Mouse (Mus musculus) neural tube, embryonic 12.5 days (tissue): ENCODE measurements around the gene Cln3. TPM values are rescaled to one million over a fixed set of nuclear protein-coding genes. Genes with fewer than 3 reads are reported as not detected.

Experiments
- ATAC-seq: fragments of 200-750 bp; cut with Nextera tagmentation; 2 replicates; pipeline ENCODE4 v1.8.0; 2017; ENCODE audit warnings: low read depth, mild to moderate bottlenecking, moderate TSS enrichment, moderate library complexity; ENCODE audit not compliant: low FRiP score
- H3K27ac ChIP-seq: fragments of 300-500 bp; sonication (generic); 2 replicates; pipeline ENCODE4 v1.5.1; 2016
- H3K27me3 ChIP-seq: fragments of 300-500 bp; sonication (generic); replicated peaks from 2 replicates; pipeline ENCODE4 v1.6.1; 2016; ENCODE audit warnings: mild to moderate bottlenecking
- H3K36me3 ChIP-seq: fragments of 300-500 bp; sonication (generic); 2 replicates; pipeline ENCODE4 v1.6.1; 2016; ENCODE audit warnings: mild to moderate bottlenecking
- H3K4me1 ChIP-seq: fragments of 300-500 bp; sonication (generic); 2 replicates; pipeline ENCODE4 v1.6.1; 2016
- H3K4me2 ChIP-seq: fragments of 300-500 bp; sonication (generic); replicated peaks from 2 replicates; pipeline ENCODE4 v1.6.1; 2016; ENCODE audit warnings: mild to moderate bottlenecking
- H3K4me3 ChIP-seq: fragments of 300-500 bp; sonication (generic); 2 replicates; pipeline ENCODE4 v1.5.1; 2016
- H3K9ac ChIP-seq: fragments of 300-500 bp; sonication (generic); 2 replicates; pipeline ENCODE4 v1.6.1; 2016; ENCODE audit warnings: mild to moderate bottlenecking
- H3K9me3 ChIP-seq: fragments of 300-500 bp; sonication (generic); 2 replicates; pipeline ENCODE4 v1.6.1; 2016; ENCODE audit warnings: mild to moderate bottlenecking
- WGBS: fragments of 180-500 bp; shearing (Covaris S2); methylation state at CpG from one replicate; pipeline ENCODE4 v1.1.7; 2016; 5-methylcytosine and 5-hydroxymethylcytosine counted together
- polyA plus RNA-seq: library from polyadenylated mRNA; unstranded; fragments of >200 nt; fragmentation: Nextera tagmentation; extraction: Ambion mirVana; gene quantifications from 2 replicates; pipeline ENCODE4 v1.2.1, GENCODE M21; 2016

Cln3 gene
- polyA plus RNA-seq, 1 experiment from 2014 or later = 28.2 TPM

GRCm38 (mm10) chr7:126587779-126588178 is 2.2 kb upstream of the Cln3 start:
- Histone ChIP-seq H3K9me3 (no peaks in the 10 kb centered on the region), H3K36me3 (no peaks in the 10 kb centered on the region), H3K9ac (0 out of 2 replicates have a peak overlapping the region, but pooled peaks have one; percentile 13), H3K4me2 (peak overlapping the region; percentile 44), H3K27me3 (peaks cover 12% of the 10 kb centered on the region), H3K4me3 (no peak overlapping the region), H3K27ac (no peak overlapping the region), H3K4me1 (peaks cover 8% of the 10 kb centered on the region)
- 3% methylated on average over 16 of the region's 16 CpGs for WGBS
- ATAC-seq = no peak

GRCm38 (mm10) chr7:126586839-126587238 is 1.2 kb upstream of the Cln3 start:
- peaks cover 12% of the 10 kb centered on the region for H3K27me3 ChIP-seq
- no peak overlapping the region for H3K27ac ChIP-seq

DNA sequence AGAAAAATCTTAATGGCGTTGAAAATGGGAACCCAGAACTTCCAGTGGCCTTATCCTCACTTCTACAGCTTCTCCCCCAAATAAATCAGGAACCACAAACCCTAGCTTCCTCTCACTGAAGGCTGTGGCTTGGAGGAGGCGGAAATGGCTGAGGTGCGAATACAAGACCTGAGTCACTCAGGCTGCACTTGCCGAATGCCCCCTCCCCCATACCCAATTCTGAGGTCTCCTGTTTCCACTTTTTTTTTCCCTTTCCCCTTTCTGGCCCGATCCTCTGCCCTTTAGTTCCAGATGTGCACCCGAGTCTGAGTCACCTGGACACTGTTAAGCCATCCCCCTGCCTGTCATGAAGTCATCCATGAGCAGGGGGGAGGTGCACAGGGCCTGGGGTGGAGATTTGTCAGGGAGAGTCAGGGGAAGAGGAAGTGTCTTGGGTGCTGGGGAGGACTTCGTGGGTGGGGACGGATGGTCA is 1.1 kb downstream of the Cln3 start, which contains the start of gene Apobr:
TSS of gene Apobr (plus strand) at position 437 of the 472 bp plus-strand sequence.
- H3K36me3 ChIP-seq = no peaks in the 10 kb centered on the region
- H3K4me3 ChIP-seq = no peak within 1 kb of the TSS; the same call in 1 of the 2 replicates
- WGBS = 80% methylated on average over 8 of the region's 8 CpGs
- no peak within 1 kb of the TSS for H3K27ac ChIP-seq
- H3K9me3 ChIP-seq = no peaks in the 10 kb centered on the region
- peak within 1 kb of the TSS; percentile 83 for H3K4me2 ChIP-seq
- peaks cover 14% of the 10 kb centered on the region for H3K4me1 ChIP-seq
- no peak within 1 kb of the TSS for H3K9ac ChIP-seq
- peaks cover 12% of the 10 kb centered on the region; the same call in 1 of the 2 replicates for H3K27me3 ChIP-seq
- no peak for ATAC-seq

More at GRCm38 (mm10) chr7:126586839-126587238, 1.2 kb upstream of the Cln3 start:
- Histone ChIP-seq H3K4me1 (peaks cover 14% of the 10 kb centered on the region), H3K9me3 (no peaks in the 10 kb centered on the region), H3K36me3 (no peaks in the 10 kb centered on the region), H3K4me3 (no peak overlapping the region), H3K9ac (no peak overlapping the region), H3K4me2 (no peak overlapping the region)
- ATAC-seq = no peak
- WGBS = 71% methylated on average over 8 of the region's 8 CpGs

DNA sequence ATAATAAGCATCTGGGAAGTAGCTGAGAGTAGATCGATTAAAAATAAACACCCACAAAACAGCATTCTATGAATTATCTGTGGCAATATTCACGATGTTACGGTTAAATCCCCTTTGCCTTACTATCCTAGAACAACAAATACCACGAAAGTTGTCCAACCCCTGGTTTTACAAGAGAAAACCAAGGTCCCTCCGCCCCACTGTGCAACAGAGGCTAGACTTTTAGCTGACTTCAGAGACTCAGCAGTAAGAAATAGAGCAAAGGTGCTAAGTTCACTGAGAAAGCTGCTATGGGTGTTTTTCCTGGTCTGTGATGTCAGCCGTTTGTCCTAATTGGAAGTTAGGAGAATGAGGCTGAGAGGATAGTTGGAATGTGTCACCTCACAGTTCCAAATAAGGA is 1.9 kb downstream of the Cln3 start:
- peaks cover 14% of the 10 kb centered on the region for H3K4me1 ChIP-seq
- no peak overlapping the region for H3K9ac ChIP-seq
- no peak for ATAC-seq
- 56% methylated on average over 6 of the region's 6 CpGs for WGBS
- H3K9me3 ChIP-seq = no peaks in the 10 kb centered on the region
- peaks cover 9% of the 10 kb centered on the region; the same call in 1 of the 2 replicates for H3K27me3 ChIP-seq
- peak overlapping the region; percentile 52 for H3K4me3 ChIP-seq
- no peak overlapping the region for H3K27ac ChIP-seq
- H3K4me2 ChIP-seq = peak overlapping the region; percentile 83
- H3K36me3 ChIP-seq = no peaks in the 10 kb centered on the region; the same call in 1 of the 2 replicates

- Histone ChIP-seq H3K27me3 (peaks cover 9% of the 10 kb centered on the region; the same call in 1 of the 2 replicates), H3K4me2 (peak overlapping the region; percentile 83), H3K36me3 (no peaks in the 10 kb centered on the region; the same call in 1 of the 2 replicates), H3K9ac (peak overlapping the region; percentile 59), H3K27ac (no peak overlapping the region), H3K9me3 (no peaks in the 10 kb centered on the region), H3K4me3 (peak overlapping the region; percentile 52), H3K4me1 (peaks cover 14% of the 10 kb centered on the region)
- 1% methylated on average over 22 of the region's 22 CpGs for WGBS
- peak; percentile 85 for ATAC-seq
These were observed 2.3 kb downstream of the Cln3 start for GRCm38 (mm10) chr7:126583251-126583709.

DNA sequence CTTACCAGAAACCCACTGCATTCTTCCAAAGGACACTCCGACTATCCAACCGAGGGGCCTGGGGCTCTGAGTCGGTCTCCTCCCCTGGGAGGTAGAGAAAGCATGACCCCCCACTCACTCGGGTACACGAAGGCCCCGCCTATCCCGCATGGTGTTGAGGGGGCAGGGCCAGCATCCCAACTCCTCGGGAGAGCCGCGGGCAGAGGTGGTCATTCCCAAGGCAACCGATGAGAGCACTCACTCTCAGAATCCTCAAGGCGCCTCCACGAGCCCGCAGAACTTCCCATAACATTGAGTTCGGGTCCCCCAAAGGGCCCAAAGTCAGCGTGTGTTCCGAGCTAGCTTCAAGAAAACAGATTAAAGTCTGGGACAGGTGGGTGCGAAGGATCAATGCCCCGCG is 2.9 kb downstream of the Cln3 start:
- H3K36me3 ChIP-seq = no peaks in the 10 kb centered on the region; the same call in 1 of the 2 replicates
- peaks cover 9% of the 10 kb centered on the region for H3K4me1 ChIP-seq
- H3K9ac ChIP-seq = peak overlapping the region; percentile 59
- no peak overlapping the region for H3K27ac ChIP-seq
- peaks cover 9% of the 10 kb centered on the region; the same call in 1 of the 2 replicates for H3K27me3 ChIP-seq
- H3K4me2 ChIP-seq = peak overlapping the region; percentile 83
- no peaks in the 10 kb centered on the region for H3K9me3 ChIP-seq
- ATAC-seq = peak; percentile 69
- peak overlapping the region; percentile 52 for H3K4me3 ChIP-seq
- 1% methylated on average over 20 of the region's 20 CpGs for WGBS

GRCm38 (mm10) chr7:126581661-126582060 is 4.0 kb downstream of the Cln3 start:
- H3K4me1 ChIP-seq = peaks cover 6% of the 10 kb centered on the region; the same call in 1 of the 2 replicates
- H3K4me3 ChIP-seq = no peak overlapping the region
- no peak for ATAC-seq
- no peak overlapping the region for H3K4me2 ChIP-seq
- H3K9ac ChIP-seq = no peak overlapping the region
- H3K9me3 ChIP-seq = no peaks in the 10 kb centered on the region
- H3K27me3 ChIP-seq = peaks cover 9% of the 10 kb centered on the region; the same call in 1 of the 2 replicates
- H3K27ac ChIP-seq = no peak overlapping the region
- H3K36me3 ChIP-seq = no peaks in the 10 kb centered on the region; the same call in 1 of the 2 replicates
- WGBS = 94% methylated on average over 6 of the region's 6 CpGs

- no peak overlapping the region for H3K27ac ChIP-seq
- no peaks in the 10 kb centered on the region for H3K27me3 ChIP-seq
- H3K9ac ChIP-seq = no peak overlapping the region
- no peak overlapping the region for H3K4me3 ChIP-seq
- WGBS = 60% methylated on average over 8 of the region's 8 CpGs
- H3K9me3 ChIP-seq = no peaks in the 10 kb centered on the region
- no peak overlapping the region for H3K4me2 ChIP-seq
- no peak for ATAC-seq
- H3K36me3 ChIP-seq = peaks cover 10% of the 10 kb centered on the region; the same call in 1 of the 2 replicates
- H3K4me1 ChIP-seq = peaks cover 6% of the 10 kb centered on the region; the same call in 1 of the 2 replicates
These were observed 6.4 kb downstream of the Cln3 start for GRCm38 (mm10) chr7:126579172-126579571.

DNA sequence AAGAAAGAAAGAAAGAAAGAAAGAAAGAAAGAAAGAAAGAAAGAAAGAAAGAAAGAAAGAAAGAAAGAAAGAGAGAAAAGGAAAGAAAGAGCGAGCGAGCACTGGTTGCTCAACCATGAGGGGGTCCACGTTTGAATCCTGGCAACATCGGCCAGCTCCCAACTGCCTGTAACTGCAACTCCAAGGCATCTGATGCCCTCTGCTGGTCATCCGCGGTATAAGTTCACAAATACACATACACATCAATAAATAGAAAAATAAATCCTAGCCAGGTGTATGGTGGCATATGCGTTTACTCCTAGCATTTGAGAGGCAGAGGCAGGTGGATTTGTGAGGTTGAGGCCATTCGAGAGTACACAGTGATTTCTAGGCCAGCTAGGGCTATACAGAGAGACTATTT is 8.7 kb downstream of the Cln3 start:
- no peak overlapping the region for H3K4me3 ChIP-seq
- no peak overlapping the region for H3K4me2 ChIP-seq
- ATAC-seq = no peak
- no peaks in the 10 kb centered on the region for H3K9me3 ChIP-seq
- no peak overlapping the region for H3K27ac ChIP-seq
- no peak overlapping the region for H3K9ac ChIP-seq
- peaks cover 15% of the 10 kb centered on the region for H3K36me3 ChIP-seq
- no peaks in the 10 kb centered on the region for H3K4me1 ChIP-seq
- WGBS = 50% methylated on average over 8 of the region's 8 CpGs
- H3K27me3 ChIP-seq = no peaks in the 10 kb centered on the region

- Histone ChIP-seq H3K9me3 (no peaks in the 10 kb centered on the region), H3K27me3 (no peaks in the 10 kb centered on the region), H3K36me3 (peaks cover 32% of the 10 kb centered on the region), H3K9ac (peak within 1 kb of the TSS; percentile 84), H3K4me1 (0 out of 2 replicates have a peak, but pooled peaks cover 4% of the 10 kb centered on the region), H3K4me2 (peak within 1 kb of the TSS; percentile 73), H3K27ac (peak within 1 kb of the TSS; percentile 37; the same call in 1 of the 2 replicates), H3K4me3 (peak within 1 kb of the TSS; percentile 93)
- peak; percentile 91 for ATAC-seq
- under 1% methylated on average over 46 of the region's 46 CpGs for WGBS
These were observed 19.4 kb downstream of the Cln3 start, which contains the start of gene Eif3c for GRCm38 (mm10) chr7:126566094-126566765. Gene Eif3c (minus strand): TSS chr7:126566411.

- ATAC-seq = 0 out of 2 replicates have a peak, but pooled peaks have one; percentile 19
- peaks cover 38% of the 10 kb centered on the region for H3K36me3 ChIP-seq
- WGBS = under 1% methylated on average over 28 of the region's 28 CpGs
These were observed 19.9 kb downstream of the Cln3 start for GRCm38 (mm10) chr7:126565693-126566092.

GRCm38 (mm10) chr7:126556635-126557034 is 29.0 kb downstream of the Cln3 start:
- H3K9me3 ChIP-seq = no peaks in the 10 kb centered on the region
- no peak overlapping the region for H3K27ac ChIP-seq
- ATAC-seq = no peak
- no peak overlapping the region for H3K9ac ChIP-seq
- H3K4me1 ChIP-seq = no peaks in the 10 kb centered on the region
- WGBS = 95% methylated on average over 5 of the region's 5 CpGs
- peaks cover 91% of the 10 kb centered on the region for H3K36me3 ChIP-seq
- H3K4me3 ChIP-seq = no peak overlapping the region
- H3K4me2 ChIP-seq = no peak overlapping the region
- no peaks in the 10 kb centered on the region for H3K27me3 ChIP-seq

More at GRCm38 (mm10) chr7:126565693-126566092, 19.9 kb downstream of the Cln3 start:
- Histone ChIP-seq H3K4me3 (peak overlapping the region; percentile 93), H3K9ac (peak overlapping the region; percentile 84), H3K27me3 (no peaks in the 10 kb centered on the region), H3K9me3 (no peaks in the 10 kb centered on the region), H3K27ac (peak overlapping the region; percentile 37; the same call in 1 of the 2 replicates), H3K4me1 (0 out of 2 replicates have a peak, but pooled peaks cover 4% of the 10 kb centered on the region), H3K4me2 (peak overlapping the region; percentile 73)
